Mouse (Mus musculus) frontal cortex, adult (tissue): Measurements from ENCODE around the gene Vmn1r72.
"Not testable (repeated sequence)": the region's sequence is repeated elsewhere in the genome, so short reads cannot be mapped to it uniquely, and the experiment has no call there.

ENCODE experiments used
- ATAC-seq: cut with Nextera tagmentation; 2 replicates; pipeline ENCODE4 v1.9.2; 2017; ENCODE audit warnings: mild to moderate bottlenecking, moderate library complexity, mixed read lengths; ENCODE audit not compliant: low TSS enrichment

Vmn1r72 gene

GRCm38 (mm10) chr7:11680047-11680446 lies at the start of gene Vmn1r72:
TSS of gene Vmn1r72 (minus strand) at chr7:11680147.
- not testable (repeated sequence) for ATAC-seq

- not testable (repeated sequence) for ATAC-seq
Measured at GRCm38 (mm10) chr7:11617082-11617481, 62.9 kb downstream of the Vmn1r72 start.
